In genomic region chr6:50639656-50640055, GRCm38 (mm10) we compare ENCODE assay signal across 32 mouse cellular contexts. TPM values are rescaled to one million over a fixed set of nuclear protein-coding genes. Genes with fewer than 3 reads are reported as not detected.
DNase-seq lines count a peak whose midpoint lies in the region; ATAC-seq and TF ChIP-seq lines count a peak whose summit lies in the region.
"Had no signal": no experiment of that assay in that cellular context is flagged by ENCODE, and none has a peak within 500 bp of the region (broad histone marks: within the 10 kb centered on the region; RNA-seq: fewer than 3 reads in every experiment).

No protein-coding gene starts in this region.

- TF ChIP-seq POLR2A in heart, adult 2 months (IDR thresholded peaks at IDR 0.05; ENCODE audit: insufficient read depth, low read depth, low read length): no peak

- no peak overlapping the region for H3K4me3 ChIP-seq in heart, adult 2 months
- H3K4me3 ChIP-seq: forebrain, embryonic 10.5 days; hindbrain, embryonic 10.5 days; limb, embryonic 15.5 days; liver, embryonic 15.5 days; midbrain, embryonic 13.5 days had no signal

- WGBS in heart, adult 2 months: 23% methylated on average over 2 of the region's 2 CpGs

- H3K36me3 ChIP-seq in heart, adult 2 months (ENCODE audit: control insufficient read depth, insufficient read depth, low read length): no peaks in the 10 kb centered on the region
- H3K36me3 ChIP-seq: forebrain, embryonic 10.5 days; hindbrain, embryonic 10.5 days; limb, embryonic 15.5 days; liver, embryonic 15.5 days; midbrain, embryonic 13.5 days had no signal

- no peaks in the 10 kb centered on the region for H3K27me3 ChIP-seq in heart, adult 2 months (ENCODE audit: control insufficient read depth, insufficient read depth, low read length)
- H3K27me3 ChIP-seq: limb, embryonic 15.5 days; liver, embryonic 15.5 days; midbrain, embryonic 13.5 days had no signal

- ATAC-seq in frontal cortex, adult (ENCODE audit: low TSS enrichment): no peak
- ATAC-seq: forebrain, postnatal 0 days; hindbrain, embryonic 16.5 days; intestine, embryonic 16.5 days; midbrain, embryonic 13.5 days had no signal

- peak; percentile 22 for DNase-seq in gastrocnemius, postnatal 10 days
- no peak for DNase-seq in gastrocnemius, adult 18-20 months (ENCODE audit: low spot score)
- peak; percentile 29 for DNase-seq in left cerebral cortex, postnatal 4 days
- no peak for DNase-seq in left cerebral cortex, postnatal 14 days (ENCODE audit: low spot score in 2 of 2)
- DNase-seq in NIH3T3 (ENCODE audit: low read depth): peak; percentile 12
- peak; percentile 75 for DNase-seq in adrenal gland, postnatal 14 days
- no peak for DNase-seq in heart, adult 2 months
- DNase-seq: cerebellum, adult 9-11 months; forebrain, postnatal 0 days; layer of hippocampus, adult 9-11 months had no signal

- no peak for TF ChIP-seq CTCF in heart, adult 2 months (IDR thresholded peaks at IDR 0.05)

- H3K4me1 ChIP-seq in heart, adult 2 months (ENCODE audit: control insufficient read depth, insufficient read depth, low read length): no peaks in the 10 kb centered on the region
- H3K4me1 ChIP-seq: liver, embryonic 15.5 days had no signal

- intact Hi-C loops in left cerebral cortex, postnatal 4 days (cut with DNase I): no loop called here
- intact Hi-C loops in left cerebral cortex, postnatal 14 days (cut with DNase I): no loop called here
- intact Hi-C loops in heart, adult 2 months (cut with DNase I): no loop called here

- no peak for TF ChIP-seq EP300 in heart, adult 2 months (IDR thresholded peaks at IDR 0.05; ENCODE audit: insufficient read depth, low read depth, low read length)

- no peak overlapping the region for H3K27ac ChIP-seq in heart, adult 2 months
- H3K27ac ChIP-seq: forebrain, embryonic 10.5 days; hindbrain, embryonic 10.5 days; limb, embryonic 15.5 days; liver, embryonic 15.5 days; midbrain, embryonic 13.5 days had no signal

- H3K79me2 ChIP-seq in heart, adult 2 months (replicated peaks; ENCODE audit: control insufficient read depth, insufficient read depth, low read length): no peaks in the 10 kb centered on the region

- H3K9ac ChIP-seq in heart, adult 2 months (ENCODE audit: low read depth, low read length): no peak overlapping the region
- H3K9ac ChIP-seq: forebrain, postnatal 0 days; limb, embryonic 15.5 days; liver, embryonic 15.5 days; midbrain, embryonic 13.5 days had no signal

RNA-seq across cellular contexts. Expression of gene Npvf, which starts 14.6 kb away (rescaled TPM):
- not detected for total RNA-seq in gastrocnemius, postnatal 10 days (2021)
- not detected for total RNA-seq in gastrocnemius, adult 18-20 months (2021)
- total RNA-seq in left cerebral cortex, postnatal 4 days (2021): not detected
- not detected for total RNA-seq in left cerebral cortex, postnatal 14 days (2021)
- total RNA-seq in adrenal gland, postnatal 14 days (2021): not detected in 2 replicates
- not detected for total RNA-seq in heart, adult 2 months (2021)
- not detected in 2 replicates for polyA plus RNA-seq in heart, adult 2 months (2012; rRNA removed)
- total RNA-seq: granulocyte monocyte progenitor cell, adult 5-6 weeks; left cerebral cortex, adult 18-20 months; left cerebral cortex, postnatal 36 days; megakaryocyte, adult 5-6 weeks; MEL; monocyte, adult 5-6 weeks; neutrophil, adult 5-6 weeks had no signal
- polyA plus RNA-seq: C2C12; embryonic facial prominence, embryonic 11.5 days; forebrain, embryonic 10.5 days; heart, postnatal 0 days; hindbrain, embryonic 10.5 days; intestine, embryonic 16.5 days; large intestine, adult 2 months; limb, embryonic 15.5 days; liver, embryonic 15.5 days; midbrain, embryonic 13.5 days; small intestine, adult 2 months; stomach, embryonic 16.5 days; urinary bladder, adult 2 months had no signal

RNA-seq across cellular contexts. Expression of gene 4921507P07Rik, which starts 43.2 kb away (rescaled TPM):
- under 1 TPM; 0.19 to 0.36 TPM for total RNA-seq in gastrocnemius, postnatal 10 days (2021)
- total RNA-seq in gastrocnemius, adult 18-20 months (2021): under 1 TPM; 0.43 to 0.89 TPM
- total RNA-seq in left cerebral cortex, postnatal 4 days (2021): 1 to 10 TPM; 1.4 TPM
- under 1 TPM; 0.59 to 0.62 TPM for total RNA-seq in left cerebral cortex, postnatal 14 days (2021)
- total RNA-seq in adrenal gland, postnatal 14 days (2021): 0.37 and 0.64 TPM in 2 replicates
- under 1 TPM; 0.20 to 0.29 TPM for total RNA-seq in heart, adult 2 months (2021)
- 0.29 and 0.41 TPM in 2 replicates for polyA plus RNA-seq in heart, adult 2 months (2012; rRNA removed)
- polyA plus RNA-seq: C2C12; small intestine, adult 2 months had no signal

Comparison
In these comparisons a context has a peak if more than half of its experiments do, and no peak if none do; other contexts are left out.
1. DNase-seq: peak in gastrocnemius, postnatal 10 days (single experiment), left cerebral cortex, postnatal 4 days (single experiment), NIH3T3 (single experiment) and adrenal gland, postnatal 14 days (single experiment); none in gastrocnemius, adult 18-20 months (single experiment), left cerebral cortex, postnatal 14 days (0 of 2) and heart, adult 2 months (0 of 2).